Mouse (Mus musculus) gastrocnemius, adult 8-10 months (tissue): ENCODE data around the gene Zmym6. TPM values are rescaled to one million over a fixed set of nuclear protein-coding genes. Genes with fewer than 3 reads are reported as not detected.

Experiments
- total RNA-seq, 4 experiments: library from RNA; stranded (reverse); gene quantifications; 2 replicates each; pipeline ENCODE4 v1.2.4; 2022

Zmym6 gene
- total RNA-seq, 4 experiments from 2014 or later: 4.4 to 5.0 (median 4.7) TPM

Other genes starting within 250 kb of the Zmym6 start
- gene Zmym4, start 109.2 kb upstream of the Zmym6 start, total RNA-seq: 10 to 100 TPM; 14.4 to 22.6 (median 17.8) TPM
- gene Sfpq, start 56.1 kb upstream of the Zmym6 start, total RNA-seq: 10 to 100 TPM; 30.0 to 47.7 (median 40.3) TPM
- gene Zmym1, start 16.2 kb upstream of the Zmym6 start, total RNA-seq: 1 to 10 TPM; 4.4 to 7.8 (median 7.2) TPM
- 1 to 10 TPM in 3 of 4 experiments, under 1 TPM in 1; 0.70 to 1.2 (median 1.0) TPM for gene Tmem35b, start 46.3 kb downstream of the Zmym6 start, total RNA-seq
- under 1 TPM in 3 of 4 experiments, not detected in 1; 0.11 to 0.15 (median 0.13) TPM for gene Dlgap3, start 91.8 kb downstream of the Zmym6 start, total RNA-seq
- 10 to 100 TPM; 35.4 to 41.1 (median 39.3) TPM for gene Smim12, start 166.4 kb downstream of the Zmym6 start, total RNA-seq
- 1 to 10 TPM; 1.8 to 4.2 (median 2.3) TPM for gene Gja4, start 236.7 kb downstream of the Zmym6 start, total RNA-seq